Mouse (Mus musculus) heart, adult 2 months (tissue): ENCODE data around the gene Adm. TPM values are rescaled to one million over a fixed set of nuclear protein-coding genes. Genes with fewer than 3 reads are reported as not detected.

Experiments
- DNase-seq, 2 experiments: peaks; one replicate each; pipeline ENCODE4 v3.0.0; 2021
- H3K27ac ChIP-seq: fragments of 200-600 bp; 2 replicates; pipeline ENCODE4 v1.8.1; 2022
- H3K27me3 ChIP-seq: fragments of 200-500 bp; 2 replicates; pipeline ENCODE4 v1.6.1; 2012; ENCODE audit warnings: mild to moderate bottlenecking, low read length, inconsistent platforms, mixed read lengths; ENCODE audit not compliant: control insufficient read depth, insufficient read depth
- H3K36me3 ChIP-seq: fragments of 200-500 bp; 2 replicates; pipeline ENCODE4 v1.6.1; 2012; ENCODE audit warnings: low read length, inconsistent platforms; ENCODE audit not compliant: control insufficient read depth, insufficient read depth
- H3K4me1 ChIP-seq: fragments of 200-500 bp; 2 replicates; pipeline ENCODE4 v1.6.1; 2011; ENCODE audit warnings: low read length; ENCODE audit not compliant: control insufficient read depth, insufficient read depth
- H3K4me3 ChIP-seq: fragments of 200-600 bp; 2 replicates; pipeline ENCODE4 v1.8.1; 2022
- H3K79me2 ChIP-seq: fragments of 200-500 bp; replicated peaks from 2 replicates; pipeline ENCODE4 v1.6.1; 2012; ENCODE audit warnings: mild to moderate bottlenecking, inconsistent platforms, low read length, moderate library complexity, mixed read lengths; ENCODE audit not compliant: control insufficient read depth, insufficient read depth
- H3K9ac ChIP-seq: fragments of 200-500 bp; 2 replicates; pipeline ENCODE4 v1.6.1; 2012; ENCODE audit warnings: low read depth, mild to moderate bottlenecking, control low read depth, inconsistent platforms, low read length, mixed read lengths
- CTCF ChIP-seq: fragments of 200-600 bp; IDR thresholded peaks from 2 replicates; pipeline ENCODE4 v1.8.1; 2022; ENCODE audit warnings: antibody characterized with exemption, mild to moderate bottlenecking, moderate library complexity
- EP300 ChIP-seq: fragments of 200-500 bp; IDR thresholded peaks from 2 replicates; pipeline ENCODE4 v1.6.1; 2011; ENCODE audit warnings: low read depth, low read length, control low read depth; ENCODE audit not compliant: insufficient read depth
- POLR2A ChIP-seq: fragments of 200-500 bp; IDR thresholded peaks from 2 replicates; pipeline ENCODE4 v1.6.1; 2011; ENCODE audit warnings: mild to moderate bottlenecking, low read depth, low read length, control low read depth; ENCODE audit not compliant: insufficient read depth
- WGBS: fragments of 180-500 bp; shearing (Covaris S2); methylation state at CpG from one replicate; pipeline ENCODE4 v1.1.7; 2018; 5-methylcytosine and 5-hydroxymethylcytosine counted together
- intact Hi-C: fragments of 180-260 bp; cut with DNase I; formaldehyde crosslinking; loops from one replicate; pipeline ENCODE4 v1.15.1; 2025
- polyA plus RNA-seq: library from polyadenylated mRNA; depleted of rRNA; stranded (reverse); fragments of >200 nt; gene quantifications from 2 replicates; pipeline ENCODE4 v1.2.3, GENCODE M21; 2012
- total RNA-seq, 2 experiments: library from RNA; stranded (reverse); gene quantifications; 2 replicates each; pipeline ENCODE4 v1.2.3; 2021

The Adm gene
- total and polyA plus RNA-seq, 3 experiments: 9.0 to 18.1 (median 11.2) TPM

DNA sequence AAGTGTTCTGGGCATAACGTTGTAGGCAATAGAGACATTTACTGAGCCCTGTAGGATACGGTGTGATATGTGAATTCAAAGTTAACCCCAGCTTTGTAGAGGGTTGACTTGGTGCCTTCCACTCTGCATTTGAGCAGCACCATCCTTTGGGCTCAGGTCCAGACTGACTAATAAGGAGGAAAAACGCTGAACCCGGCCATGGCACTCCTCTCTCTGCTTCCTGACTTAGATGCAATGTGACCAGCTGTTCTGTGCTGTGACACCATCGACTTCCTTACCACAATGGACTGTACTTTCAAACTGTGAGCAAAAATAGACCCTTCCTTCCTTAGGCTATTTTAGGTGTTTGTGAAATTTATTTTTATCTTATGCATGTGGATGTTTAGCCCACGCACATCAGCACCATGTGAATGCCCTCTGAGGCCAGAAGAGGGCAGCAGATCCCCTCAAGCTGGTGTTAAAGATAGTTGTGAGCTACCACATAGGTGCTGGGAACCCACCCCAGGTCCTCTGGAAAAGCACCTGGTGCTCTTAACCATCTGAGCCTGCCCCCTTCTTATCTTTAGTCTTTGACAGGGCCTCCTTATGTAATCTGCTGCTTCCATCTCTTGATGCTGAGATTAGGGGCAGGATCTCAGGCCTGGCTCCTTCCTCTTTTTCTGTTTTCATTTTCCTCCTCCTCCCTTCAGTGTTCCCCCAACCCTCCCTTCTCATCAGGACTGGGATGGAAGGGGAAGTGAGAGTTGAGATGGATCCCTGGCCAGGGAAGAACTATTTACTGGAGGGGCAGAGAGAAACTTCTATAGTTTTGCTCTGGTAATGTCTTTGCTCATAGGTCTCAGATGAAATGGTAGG is 21.9 kb downstream of the Adm start:
- no peak overlapping the region for H3K4me3 ChIP-seq
- no peak overlapping the region for H3K9ac ChIP-seq
- peak; percentile 23 to 25 for DNase-seq
- WGBS: 37% methylated on average over 6 of the region's 6 CpGs
- H3K4me1 ChIP-seq: peaks cover 14% of the 10 kb centered on the region
- H3K79me2 ChIP-seq: no peaks in the 10 kb centered on the region
- H3K27me3 ChIP-seq: no peaks in the 10 kb centered on the region
- H3K36me3 ChIP-seq: no peaks in the 10 kb centered on the region
- H3K27ac ChIP-seq: peak overlapping the region; percentile 67
- no peak for TF ChIP-seq POLR2A
- TF ChIP-seq EP300: 0 out of 2 replicates have a peak, but pooled peaks have one; percentile 43
- peak; percentile 67 for TF ChIP-seq CTCF
- intact Hi-C loops: loop anchor here (2.0 to 5.0 kb wide), 3 partner anchors 19 to 102 kb away; no protein-coding TSS in a partner anchor

DNA sequence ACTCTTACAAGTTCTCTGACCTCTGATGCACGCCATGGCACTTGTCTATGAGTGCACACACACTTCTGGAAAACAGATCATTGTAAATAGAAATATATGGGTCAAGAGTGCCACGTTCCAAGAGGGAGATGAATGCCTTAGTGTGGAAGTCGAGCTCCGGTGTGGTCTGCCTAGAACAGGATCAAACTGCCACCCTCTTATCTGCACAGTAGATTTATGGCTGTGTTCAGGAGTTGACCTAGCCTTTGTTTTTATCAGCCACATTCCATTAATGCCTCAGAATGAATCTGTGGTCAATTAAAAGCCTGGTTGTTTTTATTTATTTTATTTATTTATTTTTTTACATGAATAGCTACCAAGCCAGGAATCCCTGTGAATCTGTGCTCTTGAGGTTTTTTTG is 23.0 kb downstream of the Adm start:
- Histone ChIP-seq H3K79me2 (no peaks in the 10 kb centered on the region), H3K9ac (no peak overlapping the region), H3K36me3 (no peaks in the 10 kb centered on the region), H3K4me3 (no peak overlapping the region), H3K4me1 (peaks cover 14% of the 10 kb centered on the region), H3K27ac (no peak overlapping the region), H3K27me3 (no peaks in the 10 kb centered on the region)
- no peak for DNase-seq
- intact Hi-C loops: loop anchor here (5.0 kb wide), 1 partner anchor 152 kb away; no protein-coding TSS in a partner anchor
- WGBS: 78% methylated on average over 4 of the region's 4 CpGs
- TF ChIP-seq EP300: no peak
- TF ChIP-seq CTCF: no peak

DNA sequence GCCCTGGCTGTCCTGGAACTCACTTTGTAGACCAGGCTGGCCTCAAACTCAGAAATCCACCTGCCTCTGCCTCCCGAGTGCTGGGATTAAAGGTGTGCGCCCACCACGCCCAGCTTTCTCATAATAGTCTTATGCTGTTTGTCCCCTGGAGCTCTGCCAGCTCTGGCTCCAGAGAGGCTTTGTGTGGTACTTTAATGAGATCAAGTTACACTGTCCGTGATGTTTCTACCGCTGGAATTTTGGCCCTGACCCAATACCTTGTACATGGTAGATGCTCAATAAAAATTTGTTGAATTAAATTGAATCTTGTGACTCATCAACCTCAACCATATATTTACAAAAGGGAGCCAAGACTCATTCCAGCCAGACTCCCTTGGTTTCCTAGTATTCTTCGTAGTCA is 23.6 kb downstream of the Adm start:
- Histone ChIP-seq H3K4me3 (no peak overlapping the region), H3K27me3 (no peaks in the 10 kb centered on the region), H3K36me3 (no peaks in the 10 kb centered on the region), H3K9ac (no peak overlapping the region), H3K79me2 (no peaks in the 10 kb centered on the region), H3K4me1 (peaks cover 14% of the 10 kb centered on the region), H3K27ac (no peak overlapping the region)
- 51% methylated on average over 6 of the region's 6 CpGs for WGBS
- DNase-seq: no peak
- TF ChIP-seq CTCF (no peak), POLR2A (no peak), EP300 (no peak)
- intact Hi-C loops: loop anchor here (5.0 kb wide), 1 partner anchor 151 kb away; no protein-coding TSS in a partner anchor

DNA sequence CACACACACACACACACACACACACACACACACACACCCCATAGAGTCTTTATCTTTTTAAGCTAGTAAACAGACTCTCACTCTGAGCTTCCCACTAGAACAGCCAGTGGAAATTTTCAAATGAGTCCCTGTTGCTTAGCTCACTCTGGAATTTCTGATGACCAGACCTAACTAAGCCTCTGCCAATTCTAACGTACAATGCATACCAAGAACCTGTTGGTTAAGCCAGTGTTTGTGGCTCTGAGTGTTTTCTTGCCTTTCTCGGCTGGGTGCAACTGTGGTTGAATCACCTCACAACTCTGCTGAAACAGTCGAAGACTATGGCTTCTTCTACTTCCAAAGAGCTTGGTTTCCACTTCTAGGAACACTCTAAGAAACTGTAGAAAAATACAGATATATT is 27.8 kb downstream of the Adm start:
- Histone ChIP-seq H3K79me2 (no peaks in the 10 kb centered on the region), H3K27me3 (no peaks in the 10 kb centered on the region), H3K9ac (no peak overlapping the region), H3K4me1 (no peaks in the 10 kb centered on the region), H3K27ac (no peak overlapping the region), H3K4me3 (no peak overlapping the region), H3K36me3 (no peaks in the 10 kb centered on the region)
- WGBS: 70% methylated on average over 3 of the region's 3 CpGs
- no peak for DNase-seq
- intact Hi-C loops: no loop called here
- no peak for TF ChIP-seq POLR2A

DNA sequence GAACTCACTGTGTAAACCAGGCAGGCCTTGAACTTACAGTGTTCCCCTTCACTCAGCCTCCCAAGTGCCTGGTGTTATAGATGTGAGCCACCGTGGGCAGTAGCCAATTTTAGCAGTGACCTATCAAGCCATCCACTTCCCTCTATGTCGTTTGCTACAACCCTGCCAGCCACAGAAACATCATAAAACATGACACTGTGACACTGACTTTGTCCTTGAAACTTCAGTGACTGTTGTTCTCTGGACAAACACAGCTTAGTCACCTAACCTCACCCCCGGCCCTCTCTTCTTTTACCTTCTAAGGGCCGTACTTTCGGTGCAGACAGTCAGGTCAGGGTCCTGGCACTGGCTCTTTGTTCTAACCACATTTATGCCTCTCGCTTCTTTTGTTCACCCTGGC is 28.5 kb downstream of the Adm start:
- no peaks in the 10 kb centered on the region for H3K4me1 ChIP-seq
- 40% methylated on average over 6 of the region's 6 CpGs for WGBS

DNA sequence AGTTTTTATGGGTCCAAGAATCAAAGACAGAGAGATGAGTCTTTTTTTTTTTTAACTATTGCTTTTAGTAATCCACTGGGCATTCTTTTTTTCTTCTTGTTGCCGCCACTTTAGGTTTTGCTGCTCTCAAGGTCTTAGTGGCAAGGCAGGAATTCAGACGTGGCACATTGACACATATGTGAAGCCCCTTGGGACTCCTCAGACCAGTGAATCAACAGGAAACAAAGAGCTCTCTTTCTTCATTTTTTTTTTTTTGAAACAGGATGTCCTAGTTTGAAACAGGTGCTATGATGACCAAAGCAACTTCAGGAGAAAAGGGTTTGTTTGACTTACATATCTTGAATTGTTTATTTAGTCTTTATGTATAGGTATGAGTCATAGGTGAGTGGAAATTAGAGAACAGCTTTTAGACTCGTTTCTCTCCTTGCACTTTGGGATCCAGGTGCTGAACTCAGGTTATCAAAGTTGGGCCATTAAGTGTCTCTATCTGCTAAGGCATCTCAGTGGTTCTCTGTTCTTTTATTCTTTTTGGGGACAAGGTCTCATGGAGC is 31.0 kb downstream of the Adm start:
- no peaks in the 10 kb centered on the region for H3K27me3 ChIP-seq
- DNase-seq: no peak
- no peak overlapping the region for H3K9ac ChIP-seq
- H3K4me3 ChIP-seq: no peak overlapping the region
- H3K27ac ChIP-seq: no peak overlapping the region
- no peaks in the 10 kb centered on the region for H3K4me1 ChIP-seq
- 43% methylated on average over 3 of the region's 3 CpGs for WGBS
- TF ChIP-seq CTCF (no peak), EP300 (no peak), POLR2A (no peak)
- intact Hi-C loops: no loop called here
- no peaks in the 10 kb centered on the region for H3K79me2 ChIP-seq
- H3K36me3 ChIP-seq: no peaks in the 10 kb centered on the region

More for the DNA sequence above, 28.5 kb downstream of the Adm start:
- H3K27me3 ChIP-seq: no peaks in the 10 kb centered on the region
- TF ChIP-seq POLR2A: no peak
- TF ChIP-seq EP300: no peak
- no peak for TF ChIP-seq CTCF
- H3K4me3 ChIP-seq: no peak overlapping the region
- H3K9ac ChIP-seq: no peak overlapping the region
- no peaks in the 10 kb centered on the region for H3K36me3 ChIP-seq
- no peak overlapping the region for H3K27ac ChIP-seq
- intact Hi-C loops: no loop called here
- no peak for DNase-seq
- no peaks in the 10 kb centered on the region for H3K79me2 ChIP-seq
